Mouse (Mus musculus): ENCODE measurements around the gene Uox. TPM values are rescaled to one million over a fixed set of nuclear protein-coding genes. Genes with fewer than 3 reads are reported as not detected.

The Uox gene
- total and polyA plus RNA-seq, 2 experiments = 512 to 1,668 TPM

- TF ChIP-seq CTCF (IDR thresholded peaks at IDR 0.05; ENCODE audit: low read depth, low read length) (no peak), POLR2A (IDR thresholded peaks at IDR 0.05; ENCODE audit: extremely low read depth, insufficient read depth, low read length) (no peak)
- Histone ChIP-seq H3K4me3 (ENCODE audit: insufficient read depth, low read depth, low read length) (peak overlapping the region; percentile 85), H3K27ac (replicated peaks; ENCODE audit: insufficient read depth, low read depth, low read length) (peak overlapping the region; percentile 100), H3K4me1 (ENCODE audit: control insufficient read depth, insufficient read depth, low read length) (peaks cover 30% of the 10 kb centered on the region), H3K9ac (ENCODE audit: low read depth, low read length) (peak overlapping the region; percentile 91), H3K79me2 (ENCODE audit: control insufficient read depth, insufficient read depth, low read length) (peaks cover 23% of the 10 kb centered on the region), H3K27me3 (ENCODE audit: control insufficient read depth, insufficient read depth, low read length) (no peaks in the 10 kb centered on the region), H3K36me3 (ENCODE audit: control insufficient read depth, insufficient read depth, low read length) (peaks cover 26% of the 10 kb centered on the region)
- WGBS = 20% methylated on average over 6 of the region's 6 CpGs
- peak; percentile 62 for DNase-seq (ENCODE audit: extremely low read depth, low read depth, low spot score)
Observed at GRCm38 (mm10) chr3:146598411-146598810, 28.2 kb downstream of the Uox start.

GRCm38 (mm10) chr3:146599198-146599900 lies 29.1 kb downstream of the Uox start:
- no peaks in the 10 kb centered on the region for H3K27me3 ChIP-seq (ENCODE audit: control insufficient read depth, insufficient read depth, low read length)
- DNase-seq (ENCODE audit: extremely low read depth, low read depth, low spot score) = peak; percentile 51
- H3K9ac ChIP-seq (ENCODE audit: low read depth, low read length) = peak overlapping the region; percentile 91
- 32% methylated on average over 6 of the region's 6 CpGs for WGBS
- peak overlapping the region; percentile 100 for H3K27ac ChIP-seq (replicated peaks; ENCODE audit: insufficient read depth, low read depth, low read length)
- peak overlapping the region; percentile 85 for H3K4me3 ChIP-seq (ENCODE audit: insufficient read depth, low read depth, low read length)
- TF ChIP-seq POLR2A (IDR thresholded peaks at IDR 0.05; ENCODE audit: extremely low read depth, insufficient read depth, low read length) (0 out of 2 replicates have a peak, but pooled peaks have one; percentile 15), CTCF (IDR thresholded peaks at IDR 0.05; ENCODE audit: low read depth, low read length) (no peak)
- H3K4me1 ChIP-seq (ENCODE audit: control insufficient read depth, insufficient read depth, low read length) = peaks cover 31% of the 10 kb centered on the region
- H3K36me3 ChIP-seq (ENCODE audit: control insufficient read depth, insufficient read depth, low read length) = peaks cover 36% of the 10 kb centered on the region
- peaks cover 23% of the 10 kb centered on the region for H3K79me2 ChIP-seq (ENCODE audit: control insufficient read depth, insufficient read depth, low read length)

- WGBS = 60% methylated on average over 2 of the region's 2 CpGs
Observed at GRCm38 (mm10) chr3:146601205-146601604, 31.0 kb downstream of the Uox start.

GRCm38 (mm10) chr3:146602531-146602930 lies 32.3 kb downstream of the Uox start:
- Histone ChIP-seq H3K4me3 (ENCODE audit: insufficient read depth, low read depth, low read length) (no peak overlapping the region), H3K36me3 (ENCODE audit: control insufficient read depth, insufficient read depth, low read length) (peaks cover 59% of the 10 kb centered on the region), H3K79me2 (ENCODE audit: control insufficient read depth, insufficient read depth, low read length) (peaks cover 21% of the 10 kb centered on the region), H3K9ac (ENCODE audit: low read depth, low read length) (peak overlapping the region; percentile 52), H3K4me1 (ENCODE audit: control insufficient read depth, insufficient read depth, low read length) (peaks cover 37% of the 10 kb centered on the region), H3K27ac (replicated peaks; ENCODE audit: insufficient read depth, low read depth, low read length) (no peak overlapping the region), H3K27me3 (ENCODE audit: control insufficient read depth, insufficient read depth, low read length) (no peaks in the 10 kb centered on the region)
- peak; percentile 57 for DNase-seq (ENCODE audit: extremely low read depth, low read depth, low spot score)
- WGBS = 87% methylated on average over 3 of the region's 3 CpGs
- TF ChIP-seq CTCF (IDR thresholded peaks at IDR 0.05; ENCODE audit: low read depth, low read length) (no peak), POLR2A (IDR thresholded peaks at IDR 0.05; ENCODE audit: extremely low read depth, insufficient read depth, low read length) (no peak)

More at GRCm38 (mm10) chr3:146601205-146601604, 31.0 kb downstream of the Uox start:
- H3K79me2 ChIP-seq (ENCODE audit: control insufficient read depth, insufficient read depth, low read length) = peaks cover 24% of the 10 kb centered on the region
- peak overlapping the region; percentile 29 for H3K27ac ChIP-seq (replicated peaks; ENCODE audit: insufficient read depth, low read depth, low read length)
- peaks cover 31% of the 10 kb centered on the region for H3K4me1 ChIP-seq (ENCODE audit: control insufficient read depth, insufficient read depth, low read length)
- peaks cover 50% of the 10 kb centered on the region for H3K36me3 ChIP-seq (ENCODE audit: control insufficient read depth, insufficient read depth, low read length)
- DNase-seq (ENCODE audit: extremely low read depth, low read depth, low spot score) = peak; percentile 49
- TF ChIP-seq CTCF (IDR thresholded peaks at IDR 0.05; ENCODE audit: low read depth, low read length) (no peak), POLR2A (IDR thresholded peaks at IDR 0.05; ENCODE audit: extremely low read depth, insufficient read depth, low read length) (no peak)
- H3K27me3 ChIP-seq (ENCODE audit: control insufficient read depth, insufficient read depth, low read length) = no peaks in the 10 kb centered on the region
- H3K9ac ChIP-seq (ENCODE audit: low read depth, low read length) = peak overlapping the region; percentile 69
- peak overlapping the region; percentile 60 for H3K4me3 ChIP-seq (ENCODE audit: insufficient read depth, low read depth, low read length)

DNA sequence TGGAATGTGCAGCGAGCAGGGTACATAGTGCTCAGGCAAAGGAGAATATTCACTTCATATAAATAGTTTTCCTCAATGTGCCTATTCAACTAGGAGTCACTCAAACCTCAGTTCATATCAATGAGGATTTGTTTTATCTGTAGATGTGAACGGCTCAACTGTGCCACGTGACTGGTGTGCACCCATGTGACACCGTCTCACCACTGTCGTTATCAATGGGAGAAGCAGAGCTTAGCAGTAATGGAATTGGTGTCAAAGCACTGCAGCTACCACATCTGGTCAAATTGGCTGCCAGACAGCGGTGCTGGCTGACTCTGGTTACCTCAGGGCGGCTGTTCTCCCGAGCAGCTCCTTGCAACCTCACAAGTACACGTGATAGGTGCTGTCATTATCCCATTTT lies 34.4 kb downstream of the Uox start:
- H3K4me1 ChIP-seq (ENCODE audit: control insufficient read depth, insufficient read depth, low read length) = peaks cover 45% of the 10 kb centered on the region
- WGBS = 26% methylated on average over 9 of the region's 9 CpGs
- H3K4me3 ChIP-seq (ENCODE audit: insufficient read depth, low read depth, low read length) = no peak overlapping the region
- peak overlapping the region; percentile 4; the same call in 1 of the 2 replicates for H3K9ac ChIP-seq (ENCODE audit: low read depth, low read length)
- H3K36me3 ChIP-seq (ENCODE audit: control insufficient read depth, insufficient read depth, low read length) = peaks cover 76% of the 10 kb centered on the region
- TF ChIP-seq CTCF (IDR thresholded peaks at IDR 0.05; ENCODE audit: low read depth, low read length) (no peak), POLR2A (IDR thresholded peaks at IDR 0.05; ENCODE audit: extremely low read depth, insufficient read depth, low read length) (no peak)
- peak overlapping the region; percentile 13; the same call in 1 of the 2 replicates for H3K27ac ChIP-seq (replicated peaks; ENCODE audit: insufficient read depth, low read depth, low read length)
- peak; percentile 78 for DNase-seq (ENCODE audit: extremely low read depth, low read depth, low spot score)
- no peaks in the 10 kb centered on the region for H3K27me3 ChIP-seq (ENCODE audit: control insufficient read depth, insufficient read depth, low read length)
- peaks cover 15% of the 10 kb centered on the region for H3K79me2 ChIP-seq (ENCODE audit: control insufficient read depth, insufficient read depth, low read length)

DNA sequence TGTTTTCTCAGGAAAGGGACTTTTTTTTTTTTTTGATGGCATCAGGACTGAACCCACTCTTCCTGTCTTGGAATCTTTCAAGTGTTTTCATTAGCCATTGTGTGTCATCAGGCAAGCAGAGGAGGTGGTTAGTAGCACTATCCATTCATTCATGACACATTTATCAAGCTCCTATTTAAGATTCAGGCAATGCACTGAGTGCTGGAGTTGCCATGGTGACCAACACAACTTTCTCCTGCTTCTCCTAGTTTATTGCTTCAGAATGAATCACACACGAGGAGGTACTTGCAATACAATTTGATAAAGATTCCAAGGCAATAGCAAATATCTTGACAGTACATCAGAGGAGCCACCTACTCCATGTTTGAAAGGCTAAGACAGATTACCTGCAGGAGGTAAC lies 37.1 kb downstream of the Uox start:
- Histone ChIP-seq H3K36me3 (ENCODE audit: control insufficient read depth, insufficient read depth, low read length) (peaks cover 81% of the 10 kb centered on the region), H3K79me2 (ENCODE audit: control insufficient read depth, insufficient read depth, low read length) (peaks cover 6% of the 10 kb centered on the region), H3K27me3 (ENCODE audit: control insufficient read depth, insufficient read depth, low read length) (no peaks in the 10 kb centered on the region), H3K4me3 (ENCODE audit: insufficient read depth, low read depth, low read length) (no peak overlapping the region), H3K4me1 (ENCODE audit: control insufficient read depth, insufficient read depth, low read length) (peaks cover 36% of the 10 kb centered on the region), H3K27ac (replicated peaks; ENCODE audit: insufficient read depth, low read depth, low read length) (no peak overlapping the region), H3K9ac (ENCODE audit: low read depth, low read length) (no peak overlapping the region)
- TF ChIP-seq POLR2A (IDR thresholded peaks at IDR 0.05; ENCODE audit: extremely low read depth, insufficient read depth, low read length) (no peak), CTCF (IDR thresholded peaks at IDR 0.05; ENCODE audit: low read depth, low read length) (no peak)
- peak; percentile 44 for DNase-seq (ENCODE audit: extremely low read depth, low read depth, low spot score)
- 10% methylated on average over 1 of the region's 1 CpGs for WGBS
